Mouse (Mus musculus): ENCODE data around the gene Pde10a. TPM values are rescaled to one million over a fixed set of nuclear protein-coding genes. Genes with fewer than 3 reads are reported as not detected.

Pde10a gene
- total RNA-seq (2021): 100 to 1,000 TPM in 1 of 2 experiments, 10 to 100 TPM in 1; 33.0 to 117 TPM
- long read RNA-seq, experiment 1, full-length matches to known transcripts: 3 of 23 reads
- long read RNA-seq, experiment 1, partial matches to known transcripts: 1 of 23 reads
- long read RNA-seq, experiment 1, other reads (novel, unspliced or antisense): 19 of 23 reads
- long read RNA-seq, experiment 2, partial matches to known transcripts: 4 of 7 reads
- long read RNA-seq, experiment 2, other reads (novel, unspliced or antisense): 3 of 7 reads

- DNase-seq (ENCODE audit: low spot score in 2 of 2): peak in 1 of 2 experiments; percentile 52
Measured at GRCm38 (mm10) chr17:8525225-8525721, at the start of gene Pde10a. Pde10a (plus strand) TSS chr17:8525372.

GRCm38 (mm10) chr17:8478554-8478953, 46.6 kb upstream of the Pde10a start:
- no peak for DNase-seq (ENCODE audit: low spot score in 2 of 2)

GRCm38 (mm10) chr17:8479493-8480128, 45.6 kb upstream of the Pde10a start:
- DNase-seq (ENCODE audit: low spot score in 2 of 2): no peak

GRCm38 (mm10) chr17:8481797-8482196, 43.4 kb upstream of the Pde10a start:
- DNase-seq (ENCODE audit: low spot score in 2 of 2): no peak

- DNase-seq (ENCODE audit: low spot score in 2 of 2): no peak
Measured at GRCm38 (mm10) chr17:8482876-8483275, 42.3 kb upstream of the Pde10a start.

GRCm38 (mm10) chr17:8484246-8484645, 40.9 kb upstream of the Pde10a start:
- no peak for DNase-seq (ENCODE audit: low spot score in 2 of 2)

GRCm38 (mm10) chr17:8485146-8485545, 40.0 kb upstream of the Pde10a start:
- DNase-seq (ENCODE audit: low spot score in 2 of 2): peak in 1 of 2 experiments; percentile 36

GRCm38 (mm10) chr17:8487824-8488223, 37.3 kb upstream of the Pde10a start:
- DNase-seq (ENCODE audit: low spot score in 2 of 2): peak in 1 of 2 experiments; percentile 24

- no peak for DNase-seq (ENCODE audit: low spot score in 2 of 2)
Measured at GRCm38 (mm10) chr17:8490971-8491370, 34.2 kb upstream of the Pde10a start.

GRCm38 (mm10) chr17:8493461-8493860, 31.7 kb upstream of the Pde10a start:
- no peak for DNase-seq (ENCODE audit: low spot score in 2 of 2)

- DNase-seq (ENCODE audit: low spot score in 2 of 2): no peak
Measured at GRCm38 (mm10) chr17:8498151-8498550, 27.0 kb upstream of the Pde10a start.

- DNase-seq (ENCODE audit: low spot score in 2 of 2): no peak
Measured at GRCm38 (mm10) chr17:8498655-8499054, 26.5 kb upstream of the Pde10a start.

GRCm38 (mm10) chr17:8499564-8500117, 25.5 kb upstream of the Pde10a start:
- DNase-seq (ENCODE audit: low spot score in 2 of 2): no peak

GRCm38 (mm10) chr17:8504381-8504780, 20.8 kb upstream of the Pde10a start:
- DNase-seq (ENCODE audit: low spot score in 2 of 2): no peak

GRCm38 (mm10) chr17:8505669-8506426, 19.3 kb upstream of the Pde10a start:
- DNase-seq (ENCODE audit: low spot score in 2 of 2): peak; percentile 87 to 90

GRCm38 (mm10) chr17:8506726-8507125, 18.4 kb upstream of the Pde10a start:
- DNase-seq (ENCODE audit: low spot score in 2 of 2): no peak

GRCm38 (mm10) chr17:8507654-8508053, 17.5 kb upstream of the Pde10a start:
- DNase-seq (ENCODE audit: low spot score in 2 of 2): no peak

GRCm38 (mm10) chr17:8508305-8509141, 16.6 kb upstream of the Pde10a start:
- peak; percentile 65 to 71 for DNase-seq (ENCODE audit: low spot score in 2 of 2)

- DNase-seq (ENCODE audit: low spot score in 2 of 2): no peak
Measured at GRCm38 (mm10) chr17:8516006-8516405, 9.2 kb upstream of the Pde10a start.

- no peak for DNase-seq (ENCODE audit: low spot score in 2 of 2)
Measured at GRCm38 (mm10) chr17:8523986-8524385, 1.2 kb upstream of the Pde10a start.

Measured in adrenal gland, adult 18-20 months (tissue).